Comparison of ENCODE assay signal across 9 mouse cellular contexts in the genomic region with DNA sequence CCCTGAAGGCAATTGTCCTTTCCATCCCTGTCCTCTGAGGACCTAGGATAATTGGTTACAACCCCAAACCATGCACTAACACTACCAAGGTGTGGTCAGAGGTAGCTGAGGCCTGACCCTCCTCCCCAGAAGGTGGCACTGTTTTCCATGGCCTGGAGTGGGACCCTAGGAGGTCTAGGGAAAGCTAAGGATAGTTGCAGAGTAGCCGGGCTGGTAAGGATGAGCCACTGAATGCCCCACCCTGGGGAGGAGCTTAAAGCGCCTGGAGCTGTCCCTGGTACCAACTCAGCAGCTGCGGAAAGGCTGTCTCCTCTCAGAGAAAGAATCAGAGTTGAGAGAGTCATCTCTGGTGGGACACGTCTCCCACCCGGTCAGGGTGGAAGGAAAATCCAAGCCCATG. TPM values are rescaled to one million over a fixed set of nuclear protein-coding genes. Genes with fewer than 3 reads are reported as not detected.
DNase-seq lines count a peak whose midpoint lies in the region; ATAC-seq and TF ChIP-seq lines count a peak whose summit lies in the region.
"Had no signal": no experiment of that assay in that cellular context is flagged by ENCODE, and none has a peak within 500 bp of the region (broad histone marks: within the 10 kb centered on the region; RNA-seq: fewer than 3 reads in every experiment).

No protein-coding gene starts in this region.

- ATAC-seq in cerebellum, adult (ENCODE audit: insufficient number of reproducible peaks, low FRiP score, low TSS enrichment) = no peak

- WGBS in cerebellum, adult 2 months = 8% methylated on average over 5 of the region's 5 CpGs

- H3K27ac ChIP-seq in cerebellum, adult 2 months (ENCODE audit: insufficient read depth, low read length) = no peak overlapping the region

- no peaks in the 10 kb centered on the region for H3K27me3 ChIP-seq in cerebellum, adult 2 months (ENCODE audit: control insufficient read depth, insufficient read depth, low read length)

- no peak overlapping the region for H3K4me3 ChIP-seq in cerebellum, adult 2 months (replicated peaks; ENCODE audit: insufficient read depth, low read depth, low read length)

- TF ChIP-seq CTCF in cerebellum, adult 2 months (IDR thresholded peaks at IDR 0.05; ENCODE audit: borderline replicate concordance, insufficient read depth, low read depth, low read length) = peak; percentile 76

- intact Hi-C loops in left cerebral cortex, postnatal 36 days (cut with DNase I) = no loop called here

- H3K4me1 ChIP-seq in cerebellum, adult 2 months (ENCODE audit: control insufficient read depth, insufficient read depth, low read length) = no peaks in the 10 kb centered on the region

- no peak for TF ChIP-seq POLR2A in cerebellum, adult 2 months (IDR thresholded peaks at IDR 0.05; ENCODE audit: borderline replicate concordance, insufficient read depth, low read length)

- DNase-seq in cerebellum, adult 2 months = peak; percentile 33 to 34
- peak; percentile 75 for DNase-seq in testis, postnatal 10 days (ENCODE audit: low spot score)
- no peak for DNase-seq in testis, postnatal 14 days (ENCODE audit: low spot score)
- peak; percentile 5 for DNase-seq in induced T-regulatory cell, adult 2 months (ENCODE audit: low read depth)
- peak; percentile 20 for DNase-seq in lung, postnatal 14 days
- no peak for DNase-seq in left cerebral cortex, postnatal 36 days (ENCODE audit: low spot score in 2 of 2)
- DNase-seq in gastrocnemius, adult 8-10 months (ENCODE audit: low spot score in 2 of 2) = no peak

RNA-seq across cellular contexts. Expression of a gene that starts 28.4 kb away (rescaled TPM):
- not detected in 2 replicates for polyA plus RNA-seq in cerebellum, adult 2 months (2012; rRNA removed)
- total RNA-seq in left cerebral cortex, postnatal 36 days (2021) = not detected
- total RNA-seq in gastrocnemius, adult 8-10 months (2022) = not detected
- polyA plus RNA-seq: heart, embryonic 14.5 days had no signal

RNA-seq across cellular contexts. Expression of a gene that starts 44.9 kb away (rescaled TPM):
- 35.5 and 39.6 TPM in 2 replicates for polyA plus RNA-seq in cerebellum, adult 2 months (2012; rRNA removed)
- total RNA-seq in left cerebral cortex, postnatal 36 days (2021) = 10 to 100 TPM; 10.3 to 14.1 TPM
- 1 to 10 TPM in 3 of 4 experiments, under 1 TPM in 1; 0.46 to 3.4 (median 1.4) TPM for total RNA-seq in gastrocnemius, adult 8-10 months (2022)

RNA-seq across cellular contexts. Expression of a gene that starts 59.4 kb away (rescaled TPM):
- polyA plus RNA-seq in cerebellum, adult 2 months (2012; rRNA removed) = 44.8 and 45.0 TPM in 2 replicates
- total RNA-seq in left cerebral cortex, postnatal 36 days (2021) = 10 to 100 TPM; 63.2 to 63.8 TPM
- 10 to 100 TPM; 19.4 to 29.8 (median 25.0) TPM for total RNA-seq in gastrocnemius, adult 8-10 months (2022)

Comparison
In these comparisons a context has a peak if more than half of its experiments do, and no peak if none do; other contexts are left out.
1. DNase-seq: peak in cerebellum, adult 2 months (2 of 2), testis, postnatal 10 days (single experiment), induced T-regulatory cell, adult 2 months (single experiment) and lung, postnatal 14 days (single experiment); none in testis, postnatal 14 days (single experiment), left cerebral cortex, postnatal 36 days (0 of 2) and gastrocnemius, adult 8-10 months (0 of 2).